Mouse (Mus musculus): ENCODE measurements around the gene Zfand3. TPM values are rescaled to one million over a fixed set of nuclear protein-coding genes. Genes with fewer than 3 reads are reported as not detected.

The Zfand3 gene
- total and polyA plus RNA-seq, 3 experiments, result 23.2 to 44.0 (median 23.5) TPM

GRCm38 (mm10) chr17:29981568-29981967 is 23.0 kb upstream of the Zfand3 start:
- H3K36me3 ChIP-seq (replicated peaks in 1 of 2; ENCODE audit: control insufficient read depth in 1 of 2, insufficient read depth in 1 of 2, low read length in 1 of 2), result no peaks in the 10 kb centered on the region
- TF ChIP-seq JUN (IDR thresholded peaks at IDR 0.05; ENCODE audit: insufficient read depth, low read depth, low read length) (no peak), POLR2AphosphoS2 (IDR thresholded peaks at IDR 0.05; ENCODE audit: low read depth, low read length) (no peak), MXI1 (IDR thresholded peaks at IDR 0.05; ENCODE audit: low read depth, low read length) (no peak), CHD1 (IDR thresholded peaks at IDR 0.05; ENCODE audit: low read depth, low read length) (no peak), MYC (IDR thresholded peaks at IDR 0.05; ENCODE audit: low read depth, low read length) (no peak), NRF1 (IDR thresholded peaks at IDR 0.05; ENCODE audit: low read depth, low read length) (no peak), TCF12 (IDR thresholded peaks at IDR 0.05; ENCODE audit: low read depth, low read length) (no peak), RCOR1 (conservative IDR thresholded peaks at IDR 0.05; ENCODE audit: low read depth, low read length) (no peak), MEF2A (IDR thresholded peaks at IDR 0.05; ENCODE audit: borderline replicate concordance, low read depth, low read length) (no peak)
- in situ Hi-C loops (cut with MboI; ENCODE audit: low pct_ligation_motif_present, low pct_unique_long_range_greater_than_20kb, low sequenced_read_pairs) (no loop called here), dilution Hi-C loops (cut with MboI; ENCODE audit: extremely low pct_ligation_motif_present, extremely low pct_unique_long_range_greater_than_20kb, low sequenced_read_pairs) (no loop called here)
- DNase-seq (ENCODE audit: extremely low read depth), result no peak
- H3K27ac ChIP-seq (ENCODE audit: insufficient read depth, low read depth), result no peak overlapping the region
- no peak overlapping the region for H3K9ac ChIP-seq (ENCODE audit: insufficient read depth, low read depth)
- peaks cover 5% of the 10 kb centered on the region for H3K9me3 ChIP-seq (replicated peaks; ENCODE audit: low read length)
- H3K4me2 ChIP-seq (ENCODE audit: insufficient read depth, low read depth, poor library complexity, severe bottlenecking), result no peak overlapping the region
- H3K79me2 ChIP-seq (replicated peaks; ENCODE audit: control insufficient read depth, extremely low read depth, insufficient read depth, poor library complexity, severe bottlenecking), result no peaks in the 10 kb centered on the region
- H3K4me3 ChIP-seq (replicated peaks in 1 of 3; ENCODE audit: low read depth in 2 of 3, low read length in 2 of 3, poor library complexity in 1 of 3), result no peak overlapping the region
- H3K4me1 ChIP-seq (ENCODE audit: control insufficient read depth in 1 of 2, insufficient read depth in 2 of 2), result peaks cover 0 to 7% of the 10 kb centered on the region in 2 experiments; a peak in 2 of 4 replicates
- peaks cover 5% of the 10 kb centered on the region for H3K27me3 ChIP-seq (replicated peaks)

- no peaks in the 10 kb centered on the region for H3K36me3 ChIP-seq (replicated peaks in 1 of 2; ENCODE audit: control insufficient read depth in 1 of 2, insufficient read depth in 1 of 2, low read length in 1 of 2)
- dilution Hi-C loops (cut with MboI; ENCODE audit: extremely low pct_ligation_motif_present, extremely low pct_unique_long_range_greater_than_20kb, low sequenced_read_pairs), result no loop called here
- H3K79me2 ChIP-seq (replicated peaks; ENCODE audit: control insufficient read depth, extremely low read depth, insufficient read depth, poor library complexity, severe bottlenecking), result no peaks in the 10 kb centered on the region
- peaks cover 5% of the 10 kb centered on the region for H3K27me3 ChIP-seq (replicated peaks)
- TF ChIP-seq BHLHE40 (IDR thresholded peaks at IDR 0.05; ENCODE audit: low read depth, low read length), result no peak
- in situ Hi-C loops (cut with MboI; ENCODE audit: low pct_ligation_motif_present, low pct_unique_long_range_greater_than_20kb, low sequenced_read_pairs), result no loop called here
- H3K4me3 ChIP-seq (replicated peaks in 1 of 3; ENCODE audit: low read depth in 2 of 3, low read length in 2 of 3, poor library complexity in 1 of 3), result no peak overlapping the region
- DNase-seq (ENCODE audit: extremely low read depth), result no peak
- no peak overlapping the region for H3K9ac ChIP-seq (ENCODE audit: insufficient read depth, low read depth)
- H3K4me1 ChIP-seq (ENCODE audit: control insufficient read depth in 1 of 2, insufficient read depth in 2 of 2), result peaks cover 0 to 12% of the 10 kb centered on the region in 2 experiments; a peak in 2 of 4 replicates
- no peak overlapping the region for H3K4me2 ChIP-seq (ENCODE audit: insufficient read depth, low read depth, poor library complexity, severe bottlenecking)
- H3K27ac ChIP-seq (ENCODE audit: insufficient read depth, low read depth), result no peak overlapping the region
- H3K9me3 ChIP-seq (replicated peaks; ENCODE audit: low read length), result peaks cover 5% of the 10 kb centered on the region
Measured at GRCm38 (mm10) chr17:29983190-29983589, 21.3 kb upstream of the Zfand3 start.

GRCm38 (mm10) chr17:29984931-29985330 is 19.6 kb upstream of the Zfand3 start:
- peaks cover 5% of the 10 kb centered on the region for H3K9me3 ChIP-seq (replicated peaks; ENCODE audit: low read length)

More at GRCm38 (mm10) chr17:29984931-29985330, 19.6 kb upstream of the Zfand3 start:
- no peak overlapping the region for H3K27ac ChIP-seq (ENCODE audit: insufficient read depth, low read depth)
- no peak overlapping the region for H3K9ac ChIP-seq (ENCODE audit: insufficient read depth, low read depth)
- H3K27me3 ChIP-seq (replicated peaks), result peaks cover 5% of the 10 kb centered on the region
- H3K4me3 ChIP-seq (replicated peaks in 1 of 3; ENCODE audit: low read depth in 2 of 3, low read length in 2 of 3, poor library complexity in 1 of 3), result no peak overlapping the region
- no peak overlapping the region for H3K4me2 ChIP-seq (ENCODE audit: insufficient read depth, low read depth, poor library complexity, severe bottlenecking)
- dilution Hi-C loops (cut with MboI; ENCODE audit: extremely low pct_ligation_motif_present, extremely low pct_unique_long_range_greater_than_20kb, low sequenced_read_pairs), result no loop called here
- TF ChIP-seq ETS1 (conservative IDR thresholded peaks at IDR 0.05; ENCODE audit: low read depth, low read length) (no peak), CHD1 (IDR thresholded peaks at IDR 0.05; ENCODE audit: low read depth, low read length) (no peak), MAFK (IDR thresholded peaks at IDR 0.05; ENCODE audit: insufficient replicate concordance, low read length) (no peak), HCFC1 (IDR thresholded peaks at IDR 0.05; ENCODE audit: low read depth, low read length) (no peak), POLR2AphosphoS2 (IDR thresholded peaks at IDR 0.05; ENCODE audit: low read depth, low read length) (no peak), USF1 (IDR thresholded peaks at IDR 0.05; ENCODE audit: low read depth, low read length) (no peak)
- no peaks in the 10 kb centered on the region for H3K79me2 ChIP-seq (replicated peaks; ENCODE audit: control insufficient read depth, extremely low read depth, insufficient read depth, poor library complexity, severe bottlenecking)
- peaks cover 0 to 13% of the 10 kb centered on the region in 2 experiments; a peak in 2 of 4 replicates for H3K4me1 ChIP-seq (ENCODE audit: control insufficient read depth in 1 of 2, insufficient read depth in 2 of 2)
- H3K36me3 ChIP-seq (replicated peaks in 1 of 2; ENCODE audit: control insufficient read depth in 1 of 2, insufficient read depth in 1 of 2, low read length in 1 of 2), result no peaks in the 10 kb centered on the region
- no peak for DNase-seq (ENCODE audit: extremely low read depth)
- in situ Hi-C loops (cut with MboI; ENCODE audit: low pct_ligation_motif_present, low pct_unique_long_range_greater_than_20kb, low sequenced_read_pairs), result no loop called here
